Mouse (Mus musculus) G1E (cell line): ENCODE measurements around the gene Rps8. TPM values are rescaled to one million over a fixed set of nuclear protein-coding genes. Genes with fewer than 3 reads are reported as not detected.
A peak's percentile ranks its signal among the peaks of the same experiment; 100 is the strongest.

Experiments
- ATAC-seq: 2 replicates; pipeline ENCODE4 v1.8.0; 2016; ENCODE audit warnings: mild to moderate bottlenecking; ENCODE audit not compliant: insufficient number of reproducible peaks, poor library complexity, low FRiP score, severe bottlenecking; ENCODE audit errors: extremely low read depth
- DNase-seq: peaks from one replicate; pipeline ENCODE4 v3.0.0; 2012; ENCODE audit warnings: low spot score
- H3K27me3 ChIP-seq: 2 replicates; pipeline ENCODE4 v1.6.1; 2012; ENCODE audit warnings: mild to moderate bottlenecking, low read length, inconsistent platforms; ENCODE audit not compliant: insufficient read depth
- H3K36me3 ChIP-seq: replicated peaks from 2 replicates; pipeline ENCODE3; 2012; ENCODE audit warnings: mild to moderate bottlenecking, inconsistent platforms
- H3K4me1 ChIP-seq: 2 replicates; pipeline ENCODE4 v1.6.1; 2012; ENCODE audit warnings: low read depth, low read length, inconsistent platforms, mixed read lengths; ENCODE audit not compliant: insufficient read depth
- H3K4me3 ChIP-seq: 2 replicates; pipeline ENCODE4 v1.5.1; 2012; ENCODE audit warnings: low read depth, mild to moderate bottlenecking, inconsistent platforms, low read length, moderate library complexity, mixed read lengths
- H3K9me3 ChIP-seq: replicated peaks from 2 replicates; pipeline ENCODE4 v1.6.1; 2012; ENCODE audit warnings: inconsistent platforms
- CTCF ChIP-seq: IDR thresholded peaks from 2 replicates; pipeline ENCODE4 v1.5.1; 2012; ENCODE audit warnings: low read depth, low read length, inconsistent platforms, mixed read lengths
- GATA1 ChIP-seq: IDR thresholded peaks from 2 replicates; pipeline ENCODE4 v1.6.1; 2012; ENCODE audit warnings: borderline replicate concordance, low read length, inconsistent platforms, mixed read lengths
- GATA2 ChIP-seq: IDR thresholded peaks from 2 replicates; pipeline ENCODE4 v1.6.1; 2012; ENCODE audit warnings: low read depth, low read length, inconsistent platforms, borderline replicate concordance
- POLR2AphosphoS5 ChIP-seq: IDR thresholded peaks from 2 replicates; pipeline ENCODE4 v1.6.1; 2012; ENCODE audit warnings: low read depth, low read length, inconsistent platforms; ENCODE audit not compliant: insufficient replicate concordance
- TAL1 ChIP-seq: conservative IDR thresholded peaks from 2 replicates; pipeline ENCODE4 v1.6.1; 2012; ENCODE audit warnings: low read depth, low read length, inconsistent platforms, mixed read lengths
- polyA plus RNA-seq: library from polyadenylated mRNA; stranded (reverse); fragments of >175 nt; gene quantifications from 2 replicates; pipeline ENCODE4 v1.2.3, GENCODE M21; 2012
- total RNA-seq, 2 experiments: library from RNA; stranded (forward) in 1 of 2; stranded (reverse) in 1 of 2; fragments of 200-1000 nt in 1 of 2; fragments of >200 nt in 1 of 2; fragmentation: Nextera tagmentation in 1 of 2; gene quantifications; 2 replicates each; pipeline ENCODE4 v1.2.3; 2014 to 2017

Gene Rps8
- total and polyA plus RNA-seq, 3 experiments, result 1,736 to 5,494 (median 2,089) TPM

GRCm38 (mm10) chr4:117115592-117115991 is 40.5 kb downstream of the Rps8 start:
- no peak overlapping the region for H3K4me3 ChIP-seq
- peaks cover 16% of the 10 kb centered on the region; the same call in 1 of the 2 replicates for H3K27me3 ChIP-seq
- peaks cover 25% of the 10 kb centered on the region for H3K36me3 ChIP-seq
- no peak for ATAC-seq
- H3K9me3 ChIP-seq, result no peaks in the 10 kb centered on the region
- TF ChIP-seq GATA1 (no peak), TAL1 (no peak), POLR2AphosphoS5 (no peak), CTCF (no peak)
- DNase-seq, result no peak
- peaks cover 21% of the 10 kb centered on the region for H3K4me1 ChIP-seq

- TF ChIP-seq CTCF (no peak), GATA2 (no peak), POLR2AphosphoS5 (no peak), TAL1 (no peak), GATA1 (no peak)
- Histone ChIP-seq H3K4me1 (peaks cover 9% of the 10 kb centered on the region; the same call in 1 of the 2 replicates), H3K9me3 (no peaks in the 10 kb centered on the region), H3K4me3 (no peak overlapping the region), H3K36me3 (peaks cover 14% of the 10 kb centered on the region), H3K27me3 (peaks cover 37% of the 10 kb centered on the region)
- ATAC-seq, result no peak
- no peak for DNase-seq
Observed at GRCm38 (mm10) chr4:117113237-117113636, 42.8 kb downstream of the Rps8 start.

- Histone ChIP-seq H3K9me3 (no peaks in the 10 kb centered on the region), H3K4me3 (no peak overlapping the region), H3K36me3 (no peaks in the 10 kb centered on the region), H3K27me3 (peaks cover 52% of the 10 kb centered on the region), H3K4me1 (peaks cover 6% of the 10 kb centered on the region; the same call in 1 of the 2 replicates)
- no peak for TF ChIP-seq POLR2AphosphoS5
- no peak for TF ChIP-seq GATA2
- no peak for TF ChIP-seq GATA1
- no peak for TF ChIP-seq TAL1
- TF ChIP-seq CTCF, result no peak
- ATAC-seq, result no peak
- DNase-seq, result no peak
Observed at GRCm38 (mm10) chr4:117110985-117111384, 45.1 kb downstream of the Rps8 start.

- peaks cover 59% of the 10 kb centered on the region for H3K27me3 ChIP-seq
- no peak overlapping the region for H3K4me3 ChIP-seq
- H3K36me3 ChIP-seq, result no peaks in the 10 kb centered on the region
- DNase-seq, result no peak
- peaks cover 9% of the 10 kb centered on the region; the same call in 1 of the 2 replicates for H3K4me1 ChIP-seq
- H3K9me3 ChIP-seq, result no peaks in the 10 kb centered on the region
- no peak for TF ChIP-seq GATA2
- TF ChIP-seq TAL1, result no peak
- no peak for TF ChIP-seq CTCF
- no peak for TF ChIP-seq POLR2AphosphoS5
- ATAC-seq, result no peak
Observed at GRCm38 (mm10) chr4:117110249-117110648, 45.8 kb downstream of the Rps8 start.

GRCm38 (mm10) chr4:117109330-117109729 is 46.7 kb downstream of the Rps8 start:
- Histone ChIP-seq H3K4me1 (peaks cover 9% of the 10 kb centered on the region; the same call in 1 of the 2 replicates), H3K9me3 (no peaks in the 10 kb centered on the region), H3K4me3 (0 out of 2 replicates have a peak overlapping the region, but pooled peaks have one; percentile 26), H3K27me3 (peaks cover 68% of the 10 kb centered on the region), H3K36me3 (no peaks in the 10 kb centered on the region)
- ATAC-seq (no peak), DNase-seq (no peak)
- TF ChIP-seq CTCF (no peak), POLR2AphosphoS5 (no peak), GATA1 (no peak), GATA2 (no peak)

GRCm38 (mm10) chr4:117108524-117108849 is 47.6 kb downstream of the Rps8 start:
- TF ChIP-seq TAL1 (no peak), POLR2AphosphoS5 (no peak), GATA1 (no peak), CTCF (no peak), GATA2 (no peak)
- H3K9me3 ChIP-seq, result no peaks in the 10 kb centered on the region
- no peak for DNase-seq
- ATAC-seq, result no peak
- peaks cover 68% of the 10 kb centered on the region for H3K27me3 ChIP-seq
- H3K4me1 ChIP-seq, result peaks cover 9% of the 10 kb centered on the region; the same call in 1 of the 2 replicates
- no peak overlapping the region for H3K4me3 ChIP-seq
- no peaks in the 10 kb centered on the region for H3K36me3 ChIP-seq
